Mouse (Mus musculus): ENCODE data around the gene Gm20479. TPM values are rescaled to one million over a fixed set of nuclear protein-coding genes. Genes with fewer than 3 reads are reported as not detected.

Gene Gm20479
- not detected for total RNA-seq (2021)
- long read RNA-seq, experiment 1 = 0 reads
- long read RNA-seq, experiment 2 = 0 reads

GRCm38 (mm10) chr7:27356861-27357594 is at the start of gene Gm20479:
Gene Gm20479, minus strand, starts transcription at chr7:27357419.
- peak; percentile 35 to 44 for DNase-seq

GRCm38 (mm10) chr7:27406481-27406880 is 49.3 kb upstream of the Gm20479 start:
- no peak for DNase-seq

GRCm38 (mm10) chr7:27404203-27404942 is 47.2 kb upstream of the Gm20479 start:
- no peak for DNase-seq

- peak; percentile 33 to 69 for DNase-seq
Measured at GRCm38 (mm10) chr7:27402675-27403074, 45.5 kb upstream of the Gm20479 start.

GRCm38 (mm10) chr7:27400545-27400944 is 43.3 kb upstream of the Gm20479 start:
- no peak for DNase-seq

GRCm38 (mm10) chr7:27397048-27397949 is 40.1 kb upstream of the Gm20479 start:
- peak in 1 of 2 experiments; percentile 10 for DNase-seq

- DNase-seq = no peak
Measured at GRCm38 (mm10) chr7:27396184-27397047, 39.2 kb upstream of the Gm20479 start.

- DNase-seq = no peak
Measured at GRCm38 (mm10) chr7:27395521-27396183, 38.4 kb upstream of the Gm20479 start.

- no peak for DNase-seq
Measured at GRCm38 (mm10) chr7:27391416-27391815, 34.2 kb upstream of the Gm20479 start.

- DNase-seq = no peak
Measured at GRCm38 (mm10) chr7:27389213-27389612, 32.0 kb upstream of the Gm20479 start.

GRCm38 (mm10) chr7:27384731-27385130 is 27.5 kb upstream of the Gm20479 start:
- DNase-seq = peak; percentile 46 to 83

- no peak for DNase-seq
Measured at GRCm38 (mm10) chr7:27384134-27384533, 26.9 kb upstream of the Gm20479 start.

- DNase-seq = no peak
Measured at GRCm38 (mm10) chr7:27383233-27383632, 26.0 kb upstream of the Gm20479 start.

- DNase-seq = no peak
Measured at GRCm38 (mm10) chr7:27381560-27381959, 24.3 kb upstream of the Gm20479 start.

- DNase-seq = no peak
Measured at GRCm38 (mm10) chr7:27381009-27381408, 23.8 kb upstream of the Gm20479 start.

- DNase-seq = no peak
Measured at GRCm38 (mm10) chr7:27379836-27380235, 22.6 kb upstream of the Gm20479 start.

GRCm38 (mm10) chr7:27378431-27378830 is 21.2 kb upstream of the Gm20479 start:
- DNase-seq = no peak

GRCm38 (mm10) chr7:27375274-27375673 is 18.1 kb upstream of the Gm20479 start:
- DNase-seq = no peak

GRCm38 (mm10) chr7:27371715-27372462 is 14.7 kb upstream of the Gm20479 start:
- no peak for DNase-seq

- DNase-seq = no peak
Measured at GRCm38 (mm10) chr7:27369111-27369510, 11.9 kb upstream of the Gm20479 start.
